Mouse (Mus musculus): ENCODE measurements around the gene Dnm3.
A peak's percentile ranks its signal among the peaks of the same experiment; 100 is the strongest.
"Not testable (repeated sequence)": the region's sequence is repeated elsewhere in the genome, so short reads cannot be mapped to it uniquely, and the experiment has no call there.

The Dnm3 gene

DNA sequence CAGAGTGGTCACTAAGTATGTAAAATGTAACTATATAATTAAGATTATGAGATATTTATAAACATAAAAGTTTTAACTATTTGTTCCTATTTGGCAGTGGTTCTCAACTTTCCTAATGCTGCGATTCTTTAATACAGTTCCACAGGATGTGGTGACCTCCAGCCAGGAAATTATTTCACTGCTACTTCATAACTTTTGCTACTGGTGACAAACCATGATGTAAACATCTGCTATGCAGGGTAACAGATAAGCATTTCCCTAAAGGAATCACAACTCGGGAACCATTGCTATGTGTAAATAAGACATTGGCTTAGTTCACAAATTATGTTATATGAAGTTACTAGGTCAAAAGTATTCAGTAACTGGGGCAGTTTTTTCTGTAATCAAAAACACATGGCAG, 48.9 kb downstream of the Dnm3 start:
- DNase-seq (ENCODE audit: low spot score) = no peak

DNA sequence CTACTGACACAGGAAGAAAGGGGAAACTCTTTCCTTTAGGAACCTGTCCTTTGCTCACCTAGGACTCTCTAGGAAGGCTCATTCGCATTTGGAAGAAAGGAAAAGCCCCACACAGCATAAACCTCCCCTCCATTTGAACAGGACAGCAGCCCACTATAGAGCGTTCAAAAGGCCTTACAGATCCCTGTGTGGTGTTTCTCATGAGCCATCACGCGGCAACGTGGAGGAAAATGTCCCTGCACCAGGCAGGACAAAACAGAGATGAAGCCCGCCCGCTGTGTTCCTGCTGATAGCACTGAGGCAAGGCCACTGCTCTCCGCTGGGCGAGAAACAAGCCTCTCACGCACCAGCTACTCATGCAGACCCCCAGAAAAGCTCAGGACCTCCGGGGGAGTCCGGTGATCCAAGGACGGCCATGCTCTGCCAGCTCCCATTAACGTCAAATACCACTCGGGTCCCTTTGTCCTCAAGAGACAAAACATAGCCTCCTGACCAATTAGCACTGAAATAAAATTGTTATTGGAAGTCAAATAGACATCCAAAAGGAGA, 51.8 kb downstream of the Dnm3 start:
- DNase-seq (ENCODE audit: low spot score) = no peak

DNA sequence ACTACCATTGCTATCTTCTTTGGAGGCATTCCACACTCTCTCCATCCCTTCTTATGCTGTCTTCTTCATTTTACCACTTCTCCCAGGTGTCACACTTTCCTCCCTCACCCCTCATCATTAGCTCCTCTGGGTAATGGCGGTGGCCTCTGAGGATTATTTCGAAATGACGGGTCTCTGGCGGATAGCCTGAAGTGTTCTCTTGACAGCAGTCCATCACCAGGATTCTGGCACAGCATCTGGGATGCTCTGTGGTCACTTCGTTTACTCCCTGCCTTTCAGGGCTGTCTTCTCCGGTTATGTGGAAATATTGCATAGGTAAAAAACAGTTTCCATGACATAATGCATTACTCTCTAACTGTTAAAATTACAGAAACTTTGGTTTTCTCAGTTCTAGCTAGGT, 55.0 kb downstream of the Dnm3 start:
- DNase-seq (ENCODE audit: low spot score) = no peak

DNA sequence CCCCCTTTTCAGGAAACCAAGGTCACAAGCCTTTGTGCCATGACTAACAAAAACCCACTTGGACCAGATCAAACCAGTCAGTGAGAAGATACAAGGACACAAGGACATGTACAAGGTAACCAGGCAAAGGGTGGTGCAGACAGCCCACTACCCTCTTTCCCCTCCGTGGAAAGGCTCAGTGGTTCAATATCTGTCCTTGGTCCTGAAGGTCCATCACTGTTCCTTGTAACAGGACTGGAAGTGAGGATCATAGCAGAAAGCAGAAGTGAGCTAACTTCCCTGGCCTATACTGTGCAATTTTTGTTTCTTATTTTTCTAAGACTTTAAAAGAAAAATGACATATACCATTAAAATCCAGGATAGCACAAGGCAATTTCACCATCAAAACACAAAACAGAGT, 64.0 kb downstream of the Dnm3 start:
- no peak for DNase-seq (ENCODE audit: low spot score)

DNA sequence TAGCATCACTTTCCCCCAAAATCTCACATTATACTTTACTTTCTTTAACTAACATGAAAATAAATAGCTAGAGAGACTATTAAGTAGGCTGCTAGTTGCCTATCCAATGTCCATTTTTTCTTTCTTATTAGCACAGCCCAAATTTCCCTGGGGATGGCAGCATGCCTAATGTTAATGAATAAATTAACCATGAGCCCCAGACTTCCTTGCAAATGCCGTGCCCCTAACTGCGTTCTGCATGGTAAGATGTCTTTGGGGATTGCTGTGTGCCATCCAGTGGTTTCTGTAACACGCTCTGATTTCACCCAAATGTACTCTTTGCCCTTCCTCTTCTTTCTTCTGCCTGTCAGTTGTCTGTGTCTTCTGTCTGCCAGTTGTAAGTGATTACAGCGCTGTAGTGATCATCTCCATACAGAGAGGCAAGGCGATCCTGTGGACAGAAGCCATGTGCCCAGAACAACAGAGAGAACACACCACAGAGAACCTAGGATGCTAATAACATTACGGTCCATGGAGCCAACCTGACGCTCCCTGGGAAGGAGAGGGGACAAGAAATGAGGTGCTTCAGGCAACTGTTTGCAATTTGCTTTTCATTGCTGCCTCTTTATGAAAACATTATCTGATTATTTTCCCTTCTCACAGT, 64.9 kb downstream of the Dnm3 start:
- no peak for DNase-seq (ENCODE audit: low spot score)

DNA sequence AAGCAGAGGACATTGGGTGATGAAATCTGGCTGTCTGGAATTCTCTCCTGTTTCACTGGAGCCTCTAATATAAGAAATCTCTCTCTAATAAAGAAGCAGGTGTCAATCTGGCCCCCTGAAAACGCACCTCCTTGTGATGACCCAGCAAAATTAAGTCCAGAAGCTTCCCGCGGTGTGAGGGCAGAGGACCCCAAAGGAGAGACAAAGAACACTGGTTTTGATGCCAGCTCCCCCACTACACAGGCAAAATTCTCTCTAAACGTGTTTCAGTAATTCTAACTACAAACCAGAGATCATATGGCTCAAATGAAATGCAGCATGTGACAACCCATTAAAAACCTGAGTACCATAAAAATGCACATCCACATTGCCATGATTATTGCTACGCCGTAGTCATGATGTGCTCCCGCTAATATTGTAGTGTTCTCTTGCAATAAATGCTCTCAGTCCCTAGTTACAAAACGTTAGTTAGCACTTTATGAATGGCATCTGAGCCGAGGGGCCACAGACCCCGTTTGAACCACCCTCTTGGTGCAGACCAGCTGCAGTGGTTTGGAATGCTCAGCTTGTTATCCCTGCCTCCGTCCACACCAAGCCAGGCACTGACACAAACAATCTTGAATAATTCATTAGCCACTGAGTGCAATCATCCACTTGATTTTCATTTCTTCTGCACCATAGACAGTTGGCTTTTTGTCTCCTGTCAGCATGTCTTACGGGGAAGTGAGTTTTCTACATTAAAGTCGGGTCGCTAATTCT, 67.4 kb downstream of the Dnm3 start:
- no peak for DNase-seq (ENCODE audit: low spot score)

DNA sequence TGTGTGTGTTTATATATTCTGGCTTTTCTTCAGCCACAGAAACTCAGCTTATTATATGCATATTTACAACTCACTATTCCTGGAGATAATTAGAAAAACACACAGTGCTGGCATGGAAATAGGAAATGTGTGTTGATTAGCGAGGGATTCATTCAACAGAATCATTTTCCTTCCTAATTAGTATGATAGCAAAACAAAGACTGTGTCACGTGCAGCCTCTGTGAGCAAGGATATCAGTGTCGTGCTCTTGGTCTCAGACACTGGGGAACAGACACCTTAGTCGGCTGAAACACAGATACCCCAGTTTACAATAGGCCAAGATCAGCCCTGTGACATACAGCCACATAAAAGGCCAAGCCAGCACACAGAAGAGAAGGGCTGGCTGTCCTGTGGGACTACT, 83.3 kb downstream of the Dnm3 start:
- no peak for DNase-seq (ENCODE audit: low spot score)

DNA sequence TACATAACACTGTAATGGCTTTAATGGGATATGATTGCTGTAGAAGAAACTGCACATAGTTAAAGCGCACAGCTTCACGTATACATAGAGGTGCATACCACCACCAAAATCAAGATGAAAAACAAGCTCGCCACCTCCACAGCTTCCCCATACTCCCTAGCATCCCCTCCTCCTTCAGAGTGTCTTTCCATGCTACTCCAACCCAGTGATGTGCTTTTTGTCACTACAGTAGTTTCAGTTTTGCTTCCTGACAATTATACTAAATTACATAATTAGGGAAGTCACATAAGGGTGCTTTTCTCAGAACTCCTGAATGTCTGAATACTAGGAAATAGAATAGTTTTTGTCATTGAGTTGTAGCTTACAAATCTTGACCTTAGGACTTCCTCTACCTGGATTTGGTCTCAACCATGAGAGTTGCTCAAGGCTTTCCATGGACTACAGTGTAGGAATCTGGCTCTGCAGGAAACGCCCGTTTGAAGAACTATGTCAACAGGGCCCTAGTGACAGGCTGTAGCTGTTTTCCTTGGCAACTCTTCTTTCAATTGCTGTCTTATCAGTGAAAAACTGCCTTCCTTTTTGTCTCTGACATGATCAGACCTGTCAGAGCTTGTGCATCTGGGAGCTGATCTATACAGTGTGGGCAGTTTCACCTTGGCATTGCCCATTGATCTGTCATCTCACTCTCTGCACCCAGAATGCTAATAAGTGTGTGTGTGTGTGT, 89.2 kb downstream of the Dnm3 start:
- DNase-seq (ENCODE audit: low spot score) = peak; percentile 83

DNA sequence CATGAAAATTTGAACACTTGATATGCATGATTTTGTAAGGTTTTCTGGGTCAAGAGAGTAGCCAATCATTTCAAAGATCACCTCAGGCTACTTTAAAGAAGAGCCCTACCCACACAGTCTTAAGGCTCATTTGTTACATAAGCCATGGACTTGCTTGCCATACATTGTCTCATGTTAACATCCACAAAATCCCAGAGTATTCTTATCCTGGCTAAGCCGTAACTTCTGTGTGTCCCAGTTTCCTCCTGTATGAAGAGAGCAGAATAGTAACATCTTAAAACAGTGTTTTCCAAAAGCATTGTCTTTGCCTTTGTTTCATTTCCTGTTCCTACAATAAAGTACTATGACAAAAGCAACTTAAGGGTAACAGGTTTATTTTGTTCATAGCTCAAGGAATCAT, 104.8 kb downstream of the Dnm3 start:
- not testable (repeated sequence) for DNase-seq (ENCODE audit: low spot score)

DNA sequence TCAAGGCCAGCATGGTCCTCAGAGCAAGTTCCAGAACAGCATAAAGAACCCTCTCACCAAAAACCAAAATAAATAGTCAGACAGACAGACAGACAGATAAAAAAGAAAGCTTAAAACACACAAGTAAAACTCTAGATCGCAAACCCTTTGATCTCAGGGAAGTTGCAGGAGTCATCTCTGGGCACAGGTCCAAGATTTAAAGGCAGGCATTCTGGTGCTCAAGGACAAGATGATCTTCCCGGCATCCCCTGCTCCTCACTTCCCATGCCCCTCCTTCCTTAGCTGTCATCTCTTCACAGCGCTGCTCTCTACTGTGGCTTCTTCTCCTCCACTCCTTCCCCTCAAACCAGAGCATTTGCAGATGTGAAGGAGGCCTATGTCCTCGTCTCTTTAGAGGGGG, 108.1 kb downstream of the Dnm3 start:
- no peak for DNase-seq (ENCODE audit: low spot score)

DNA sequence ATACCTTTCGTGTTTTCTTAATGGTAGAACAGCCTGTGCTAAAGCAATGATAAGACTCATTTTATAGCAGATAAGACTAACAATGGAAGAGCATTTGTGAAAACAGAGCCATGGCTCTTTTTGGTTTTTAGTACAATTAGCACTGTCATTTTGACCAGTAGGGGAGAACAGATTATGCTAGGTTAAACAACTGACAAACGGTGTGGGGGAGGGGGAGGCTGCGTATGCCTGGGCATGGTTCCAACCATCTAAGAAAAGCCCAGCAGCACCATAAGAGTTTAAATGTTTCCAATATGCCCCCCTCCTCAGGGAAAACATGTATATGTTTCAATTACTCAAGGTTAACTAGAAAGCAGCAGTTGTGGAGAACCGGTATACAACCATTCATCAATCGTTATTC, 115.9 kb downstream of the Dnm3 start:
- DNase-seq (ENCODE audit: low spot score) = no peak

DNA sequence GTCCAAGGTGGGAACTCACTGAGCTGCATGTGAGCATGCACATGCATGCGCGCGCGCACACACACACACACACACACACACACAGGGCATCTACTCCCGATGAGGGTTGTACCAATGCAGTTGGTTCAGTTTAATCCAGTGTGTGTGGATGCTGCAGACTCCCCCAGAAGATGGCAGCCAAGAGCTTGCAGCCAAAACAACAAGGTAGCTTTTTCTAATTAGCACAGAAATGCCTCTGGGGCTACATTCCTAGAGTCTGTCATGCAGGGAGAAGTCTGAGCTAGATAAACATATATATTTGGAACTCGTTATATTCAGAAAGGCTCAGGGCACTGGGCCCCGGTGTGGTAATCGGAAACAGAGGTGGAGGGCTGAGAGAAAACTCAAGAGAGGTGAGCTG, 118.6 kb downstream of the Dnm3 start:
- peak; percentile 43 for DNase-seq (ENCODE audit: low spot score)

DNA sequence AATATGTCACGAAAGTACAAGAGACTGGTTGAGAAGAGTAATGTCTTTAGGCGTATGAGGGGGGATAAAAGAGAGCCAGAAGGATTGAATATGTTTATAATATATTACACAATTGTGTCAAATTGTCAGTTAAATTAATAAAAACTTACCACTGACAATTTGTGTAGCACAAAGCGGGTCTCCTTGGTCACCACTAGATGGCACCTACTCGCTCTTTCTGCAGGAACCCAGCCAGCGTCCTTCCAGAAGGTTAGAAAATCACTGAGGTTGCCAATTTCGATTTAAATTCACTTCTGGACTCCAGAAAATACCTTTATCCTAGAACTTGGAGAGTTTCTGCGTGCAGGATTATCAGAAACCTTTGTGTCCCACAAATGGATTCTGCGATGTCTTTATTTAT, 119.8 kb downstream of the Dnm3 start:
- DNase-seq (ENCODE audit: low spot score) = peak; percentile 21

DNA sequence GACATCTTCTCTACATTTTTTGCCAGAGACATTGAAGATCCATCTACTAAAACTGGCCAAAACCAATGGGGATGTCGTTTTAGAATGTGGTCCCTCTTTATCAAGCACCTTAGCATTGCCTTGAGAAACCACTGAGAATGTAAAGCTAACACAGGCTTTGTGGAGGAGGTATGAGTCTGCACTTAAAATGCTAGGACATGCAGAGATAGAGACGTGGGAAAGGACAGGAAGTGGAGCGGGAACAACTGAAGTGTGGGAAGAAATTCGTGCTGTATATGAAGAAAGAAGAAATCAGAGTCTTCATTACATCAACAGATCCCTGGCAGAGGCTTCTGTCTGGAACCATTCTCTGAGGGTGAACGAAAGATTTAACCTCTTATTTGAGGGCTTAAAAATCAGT, 121.4 kb downstream of the Dnm3 start:
- no peak for DNase-seq (ENCODE audit: low spot score)

DNA sequence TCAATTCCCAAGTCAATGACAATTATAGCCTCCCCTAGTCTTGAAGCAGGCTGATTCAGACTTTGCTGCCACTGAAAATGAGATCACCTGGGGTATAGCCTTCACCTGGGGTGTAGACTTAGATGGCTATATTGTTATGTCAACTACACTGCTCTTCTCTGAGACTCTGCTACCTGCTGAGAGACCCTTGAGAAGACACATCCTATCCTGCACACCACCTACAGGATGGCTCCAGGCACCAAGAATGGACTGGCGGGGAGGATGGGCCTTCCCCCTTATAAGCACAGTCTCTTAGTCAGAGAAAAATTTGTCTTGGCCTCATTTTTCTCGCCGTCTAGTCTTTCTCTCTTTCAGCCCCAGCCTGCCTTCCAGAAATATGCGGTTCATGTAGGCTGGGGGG, 123.1 kb downstream of the Dnm3 start:
- DNase-seq (ENCODE audit: low spot score) = no peak

DNA sequence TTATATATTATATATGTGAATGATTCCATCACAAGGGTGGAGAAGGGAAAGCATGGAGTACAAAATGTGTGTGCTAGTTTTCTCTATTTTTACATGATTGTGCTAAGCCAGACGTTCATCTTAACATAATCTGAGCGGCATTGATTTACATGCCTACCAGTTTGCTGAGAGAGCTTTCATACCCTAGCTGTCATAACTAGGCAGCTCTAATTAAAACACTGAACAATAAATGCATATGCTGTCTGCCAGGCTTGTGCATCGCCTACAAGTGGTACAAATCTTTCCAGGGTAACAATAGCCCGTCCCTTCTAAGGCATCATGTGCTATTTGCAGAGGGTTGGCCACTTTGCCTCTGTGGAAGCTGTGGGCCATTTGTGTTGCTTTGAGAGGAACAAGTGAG, 124.0 kb downstream of the Dnm3 start:
- no peak for DNase-seq (ENCODE audit: low spot score)

DNA sequence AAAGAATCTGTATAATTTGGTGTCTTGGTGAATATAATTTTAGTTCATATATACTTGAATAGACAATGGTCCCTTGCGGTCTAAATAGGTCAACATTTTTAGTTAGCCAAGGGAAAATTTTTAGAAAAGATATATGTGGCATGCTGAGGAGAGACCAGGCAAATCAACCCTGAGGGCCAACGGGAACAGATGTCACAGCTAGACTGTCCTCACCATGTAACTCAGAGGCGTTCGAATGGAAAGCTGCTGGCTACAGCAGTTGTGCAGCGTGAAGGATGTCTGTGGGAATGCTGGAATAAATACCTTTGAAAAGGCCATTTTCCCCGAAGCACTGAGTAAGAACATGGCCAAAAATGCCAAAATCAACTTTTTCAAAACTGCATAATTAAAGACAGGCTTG, 128.5 kb downstream of the Dnm3 start:
- no peak for DNase-seq (ENCODE audit: low spot score)

DNA sequence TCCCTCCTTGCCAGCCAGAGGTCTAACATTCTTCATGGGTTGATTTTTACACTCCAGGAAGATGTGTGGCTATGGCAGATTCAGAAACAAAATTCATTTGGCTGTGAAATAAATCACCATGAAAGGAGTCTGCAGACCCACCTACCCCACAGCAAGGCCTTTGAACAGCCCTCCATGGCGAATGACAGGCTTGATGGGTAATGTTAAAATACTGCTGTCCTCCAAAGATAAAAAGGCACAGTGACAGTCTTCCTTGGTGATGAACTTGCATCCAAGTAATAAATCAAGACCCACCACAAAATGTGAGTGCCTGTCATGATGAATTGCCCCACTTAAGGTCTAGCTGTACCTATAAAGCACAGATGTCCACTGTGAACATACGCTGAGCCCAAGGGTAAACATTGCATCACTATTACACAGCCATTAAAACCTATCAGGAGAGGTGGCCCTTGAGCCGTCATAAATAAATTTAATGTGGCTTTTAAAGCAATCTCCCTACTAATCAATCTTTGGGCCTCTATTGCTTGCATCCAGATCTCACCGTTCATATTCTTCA, 131.3 kb downstream of the Dnm3 start:
- DNase-seq (ENCODE audit: low spot score) = no peak

DNA sequence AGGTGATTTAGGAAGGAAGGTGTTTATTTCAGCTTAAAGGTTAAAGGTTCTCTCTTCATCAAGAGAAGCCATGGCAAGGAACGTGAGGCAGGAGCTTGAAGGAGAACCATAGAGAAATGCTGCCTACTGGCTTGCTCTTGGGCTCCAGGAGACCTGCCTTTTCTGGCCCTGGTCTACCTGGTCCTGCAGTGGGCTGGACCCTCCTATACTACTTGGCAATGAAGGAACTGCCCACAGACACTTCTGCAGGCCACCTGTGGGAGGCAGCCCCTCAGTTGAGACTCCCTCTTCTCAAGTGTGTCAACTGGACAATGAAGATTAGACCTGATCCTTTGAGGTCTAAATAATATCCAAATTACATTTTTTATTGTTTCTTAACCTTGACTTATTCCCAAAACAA, 140.7 kb downstream of the Dnm3 start:
- DNase-seq (ENCODE audit: low spot score) = no peak

DNA sequence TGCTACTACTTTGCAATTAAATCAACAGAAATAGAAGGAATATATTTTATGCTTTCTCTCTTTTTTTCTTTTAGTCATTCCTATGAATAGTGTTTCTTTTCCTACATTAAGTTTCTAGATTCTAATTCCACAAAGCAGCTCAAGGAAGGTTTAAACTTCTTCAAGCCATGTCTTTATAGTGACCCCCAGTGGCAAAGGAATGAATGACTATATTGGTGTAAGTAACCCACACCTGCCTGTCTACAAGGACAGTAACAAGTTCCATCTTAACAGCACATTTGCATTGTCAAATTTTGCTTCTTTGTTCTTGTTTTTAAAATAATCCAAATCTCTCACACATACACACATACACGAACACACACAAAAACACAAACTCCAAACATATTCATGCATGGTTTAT, 141.2 kb downstream of the Dnm3 start:
- DNase-seq (ENCODE audit: low spot score) = peak; percentile 24

DNA sequence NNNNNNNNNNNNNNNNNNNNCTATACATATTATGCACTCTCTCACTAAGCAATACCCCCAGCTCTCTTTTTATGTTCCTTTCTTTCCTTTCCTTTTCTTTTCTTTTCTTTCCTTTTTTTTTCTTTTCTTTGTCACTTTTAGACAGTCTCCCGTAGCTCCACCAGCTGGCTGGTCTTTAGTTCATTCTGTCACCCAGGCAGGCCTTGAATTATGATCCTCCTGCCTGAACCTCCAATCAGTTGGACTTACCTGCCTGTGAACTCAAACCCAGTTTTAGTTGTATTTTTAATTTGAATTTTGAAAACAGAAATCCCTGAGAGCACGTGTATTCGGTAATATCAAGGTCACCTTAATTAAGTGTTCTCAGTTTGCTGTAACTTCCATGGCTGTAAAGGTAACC, 141.6 kb downstream of the Dnm3 start:
- DNase-seq (ENCODE audit: low spot score) = no peak

DNA sequence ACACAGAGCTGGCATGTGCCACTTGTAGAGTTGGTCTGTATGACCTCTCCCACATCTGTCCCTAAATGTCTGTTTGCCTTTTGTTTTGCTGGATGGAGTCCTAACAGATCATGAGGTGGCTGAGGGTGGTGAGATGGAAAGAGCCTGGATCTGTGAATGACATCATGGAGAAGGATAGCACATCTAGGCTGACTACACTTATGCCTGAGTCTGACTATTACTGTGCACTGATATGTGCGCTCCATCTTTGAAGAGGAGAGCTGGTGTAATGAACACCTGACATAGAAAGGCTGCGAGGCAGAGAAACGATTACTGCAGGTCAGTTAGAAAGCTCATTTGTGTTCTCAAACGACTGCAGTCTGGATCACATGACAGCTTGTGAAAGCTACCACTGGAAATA, 149.2 kb downstream of the Dnm3 start:
- DNase-seq (ENCODE audit: low spot score) = no peak

DNA sequence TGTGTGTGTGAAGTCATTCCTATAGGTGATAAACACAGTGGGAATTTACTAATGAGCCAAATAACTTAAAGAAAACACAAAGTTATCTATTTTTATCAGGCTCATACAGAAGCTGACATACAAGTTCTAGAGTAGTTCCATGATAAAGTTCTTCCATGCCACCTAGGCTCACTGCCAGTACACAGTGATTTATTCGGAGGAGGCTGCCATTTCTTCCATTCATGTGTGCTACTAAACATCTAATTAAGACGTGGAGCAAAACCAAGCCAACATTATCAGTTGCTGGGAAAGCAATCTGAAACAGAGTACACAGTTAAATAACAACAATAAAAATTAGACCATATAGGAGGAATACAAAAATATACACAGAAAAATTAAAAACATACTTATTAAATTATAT, 150.2 kb downstream of the Dnm3 start:
- no peak for DNase-seq (ENCODE audit: low spot score)

Measured in lung, postnatal 25 days (tissue).